Mouse (Mus musculus) v-Abl transformed pro-B cells (cell line): ENCODE measurements around the gene Psmd12.

Source experiments
- in situ Hi-C, 2 experiments: fragments of 400-800 bp; cut with MboI; formaldehyde crosslinking; loops; one replicate each; pipeline ENCODE4 v1.15.1; 2025; ENCODE audit not compliant: unreplicated experiment in 2 of 2

Psmd12 gene

GRCm38 (mm10) chr11:107479053-107479861, at the start of gene Psmd12:
Psmd12 (plus strand) TSS chr11:107479484.
- in situ Hi-C loops = loop anchor here in 1 of 2 experiments (10.0 kb wide), 1 partner anchor 374 kb away; no protein-coding TSS in a partner anchor

GRCm38 (mm10) chr11:107431197-107431965, 47.9 kb upstream of the Psmd12 start:
- in situ Hi-C loops = no loop called here

DNA sequence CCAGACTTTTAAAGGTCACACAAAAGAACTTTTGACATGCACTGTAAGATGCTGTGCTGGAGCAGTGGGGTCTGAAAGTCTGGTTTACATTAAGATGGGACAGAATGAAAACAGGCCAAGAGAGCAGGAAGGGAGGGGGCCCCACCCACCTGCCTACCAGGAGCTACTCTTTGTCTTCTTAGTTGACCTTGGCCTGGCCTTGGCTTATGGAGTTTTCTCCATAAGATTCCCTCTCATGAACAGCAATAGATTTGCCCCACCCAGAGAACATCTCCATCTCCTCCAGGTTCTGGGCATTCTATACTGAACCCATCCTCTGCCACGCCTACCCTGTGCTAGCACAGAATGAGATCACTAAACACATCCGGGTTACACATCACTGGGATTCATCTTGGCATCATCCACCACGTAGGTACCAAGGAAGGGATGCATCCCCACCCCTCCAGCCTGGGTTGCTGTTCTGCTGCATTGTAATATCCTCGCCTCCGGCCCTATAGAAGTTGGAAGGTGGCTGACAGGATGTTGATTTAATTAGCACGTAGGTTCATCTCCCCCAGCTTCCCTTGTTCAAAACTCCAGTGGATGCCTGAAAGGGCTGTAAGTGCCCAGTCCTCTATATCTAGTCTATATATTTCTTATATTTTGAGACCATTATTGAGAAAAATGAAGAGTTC, 43.4 kb upstream of the Psmd12 start:
- in situ Hi-C loops = no loop called here

GRCm38 (mm10) chr11:107437723-107438122, 41.6 kb upstream of the Psmd12 start:
- in situ Hi-C loops = no loop called here

DNA sequence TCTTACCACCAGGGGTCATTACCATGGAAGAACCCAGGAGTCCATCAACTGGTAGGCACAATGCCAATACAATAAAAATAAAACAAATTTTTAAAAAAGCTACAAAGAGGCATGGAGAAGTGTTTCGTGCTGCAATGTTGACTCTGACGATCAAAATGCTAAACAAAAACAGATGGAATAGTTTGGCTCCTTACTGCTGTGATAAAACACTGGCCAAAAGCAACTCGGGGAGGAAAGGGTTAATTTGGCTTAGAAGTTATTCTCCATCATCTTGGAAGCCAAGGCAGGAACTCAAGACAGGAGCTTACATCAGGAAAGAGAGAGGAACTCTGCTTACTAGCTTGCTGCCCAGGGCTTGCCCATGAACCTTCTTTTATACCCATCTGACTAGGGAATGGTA, 41.1 kb upstream of the Psmd12 start:
- in situ Hi-C loops = no loop called here

DNA sequence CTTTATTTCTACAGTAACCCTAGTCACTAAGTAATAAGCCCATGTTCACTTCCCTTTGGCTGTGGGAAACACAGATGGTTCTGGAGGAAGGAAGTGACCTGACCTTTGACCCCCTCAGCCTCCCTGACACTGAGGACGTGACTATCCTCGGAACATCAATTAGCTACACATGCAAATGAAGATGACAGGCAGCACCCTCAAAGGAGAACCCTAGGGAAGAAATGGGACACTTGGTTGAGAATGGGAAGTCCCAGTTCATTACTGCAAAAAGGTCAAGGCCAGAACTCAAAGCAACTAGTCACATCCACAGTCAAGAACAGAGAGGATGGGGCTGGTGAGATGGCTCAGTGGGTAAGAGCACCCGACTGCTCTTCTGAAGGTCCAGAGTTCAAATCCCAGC, 38.2 kb upstream of the Psmd12 start:
- in situ Hi-C loops = no loop called here

DNA sequence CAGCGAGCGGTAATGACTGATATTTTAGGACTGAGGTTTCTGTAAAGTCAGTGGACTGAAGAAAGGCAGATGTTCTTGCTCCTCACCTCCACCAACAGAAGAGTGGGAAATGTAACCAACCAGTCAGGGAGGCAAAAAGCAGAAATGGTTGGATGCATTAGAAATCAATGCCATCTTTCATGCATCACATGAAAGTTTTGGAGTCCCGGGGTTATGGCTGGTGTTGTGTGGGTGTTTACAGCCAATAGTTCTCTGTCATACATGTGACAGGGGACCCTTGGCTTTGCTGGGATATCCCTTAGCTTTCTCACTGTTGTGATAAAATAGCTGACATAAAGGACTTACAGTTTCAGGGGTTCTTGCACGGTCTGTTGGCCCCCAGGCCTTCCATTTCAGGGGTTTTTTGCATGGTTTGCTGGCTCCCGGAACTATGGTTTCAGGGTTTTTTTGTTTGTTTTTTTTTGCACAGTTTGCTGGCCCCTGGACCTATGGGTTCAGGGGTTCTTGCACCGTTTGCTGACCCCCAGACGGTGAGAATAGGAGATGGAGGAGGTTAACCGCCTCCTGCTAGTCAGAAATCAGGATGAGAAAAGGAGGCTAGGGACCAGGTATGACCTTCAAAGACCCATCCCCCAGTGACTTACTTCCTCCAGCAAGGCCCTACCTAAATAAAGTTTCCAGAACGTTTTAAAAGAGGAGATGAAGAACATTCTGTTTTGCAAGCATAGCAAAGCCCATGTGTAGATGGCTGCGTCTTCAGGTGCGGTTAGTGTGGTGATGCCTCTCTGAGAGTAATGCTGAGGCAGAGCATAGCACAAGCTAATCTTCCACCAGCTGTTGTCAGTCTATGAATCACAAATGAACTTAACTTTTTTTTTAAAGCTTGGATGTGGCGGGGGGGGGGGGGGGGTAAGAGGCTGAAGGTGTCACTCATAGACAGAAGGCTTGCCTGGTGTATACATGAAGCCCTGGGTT, 35.9 kb upstream of the Psmd12 start:
- in situ Hi-C loops = no loop called here

GRCm38 (mm10) chr11:107445683-107446082, 33.6 kb upstream of the Psmd12 start:
- in situ Hi-C loops = no loop called here

DNA sequence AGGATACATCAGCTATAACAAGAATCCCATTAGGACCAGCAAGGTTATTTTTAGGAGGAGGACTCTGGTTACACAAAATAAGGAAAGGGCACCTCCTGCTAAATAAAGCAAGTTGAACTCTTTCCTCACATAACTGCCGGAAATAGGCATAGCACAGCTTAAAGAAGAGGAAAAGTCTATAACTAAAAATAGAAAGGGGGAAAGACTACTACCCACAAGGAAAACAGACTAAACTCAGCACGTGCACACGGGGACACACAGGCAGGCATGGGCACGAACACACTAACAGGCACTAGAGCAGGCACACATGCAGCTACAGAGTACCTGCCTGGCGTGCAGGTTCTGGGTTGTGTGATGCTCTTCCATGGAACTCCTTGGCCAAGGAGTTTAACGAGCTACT, 32.6 kb upstream of the Psmd12 start:
- in situ Hi-C loops = no loop called here

DNA sequence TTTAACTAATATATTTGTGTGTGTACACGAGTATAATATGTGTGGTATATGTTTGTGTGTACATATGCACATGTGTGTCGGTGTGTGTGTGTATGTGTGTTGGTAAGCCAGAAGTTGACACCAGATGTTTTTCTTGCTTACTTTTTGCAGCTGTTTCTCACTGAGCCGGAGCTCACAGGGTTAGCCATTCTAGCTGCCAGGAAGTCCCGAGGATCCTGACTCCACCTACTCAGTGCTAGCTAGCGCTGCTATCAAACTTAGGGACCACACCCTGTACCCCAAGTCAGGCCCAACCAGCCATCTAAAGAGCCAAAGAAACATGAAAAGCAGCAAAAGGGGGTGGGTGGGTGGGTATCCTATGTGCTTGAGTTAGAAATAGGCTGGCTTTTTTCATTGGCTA, 31.9 kb upstream of the Psmd12 start:
- in situ Hi-C loops = no loop called here

- in situ Hi-C loops = no loop called here
Observed at GRCm38 (mm10) chr11:107447915-107448314, 31.4 kb upstream of the Psmd12 start.

GRCm38 (mm10) chr11:107449169-107449910, 29.9 kb upstream of the Psmd12 start:
- in situ Hi-C loops = no loop called here

DNA sequence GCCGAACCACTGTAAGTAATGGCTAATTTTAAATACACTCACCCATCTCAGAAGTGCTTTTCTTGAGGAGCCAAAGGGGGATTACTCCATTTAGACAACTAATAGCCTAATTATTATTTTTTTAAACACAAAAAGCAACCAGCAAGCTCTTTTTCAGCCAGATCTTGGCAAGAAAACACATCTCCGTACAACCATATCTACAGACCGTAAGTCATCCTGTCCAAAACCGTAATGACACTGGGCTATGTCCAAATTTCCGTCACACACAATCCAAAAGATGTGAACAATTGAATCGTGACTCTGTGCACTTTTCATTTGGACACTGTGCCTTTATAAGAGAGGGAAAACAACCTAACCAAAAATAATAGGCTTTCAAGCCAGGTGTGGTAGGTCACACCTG, 29.2 kb upstream of the Psmd12 start:
- in situ Hi-C loops = no loop called here

DNA sequence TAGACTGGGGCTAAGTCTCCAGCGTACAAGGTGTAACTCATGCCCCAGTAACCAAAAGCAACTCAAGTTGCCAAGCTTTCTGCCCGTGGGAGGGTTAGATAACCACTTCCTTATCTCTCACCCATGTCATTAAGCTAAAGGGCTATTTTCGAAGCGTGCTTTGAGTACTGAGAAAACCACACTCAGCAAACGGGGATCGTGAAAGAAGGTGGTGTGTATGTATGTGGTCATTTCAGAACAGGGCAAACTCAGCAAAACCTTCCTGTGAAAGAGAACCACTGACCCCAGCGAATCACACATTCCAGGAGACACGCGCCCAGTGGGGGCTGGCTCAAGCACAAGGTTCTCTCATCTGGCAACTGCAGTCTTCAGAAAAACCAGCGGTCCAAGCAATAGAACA, 28.2 kb upstream of the Psmd12 start:
- in situ Hi-C loops = no loop called here

GRCm38 (mm10) chr11:107452053-107452452, 27.2 kb upstream of the Psmd12 start:
- in situ Hi-C loops = no loop called here

GRCm38 (mm10) chr11:107454546-107455462, 24.5 kb upstream of the Psmd12 start:
- in situ Hi-C loops = no loop called here

- in situ Hi-C loops = no loop called here
Observed at GRCm38 (mm10) chr11:107457282-107457681, 22.0 kb upstream of the Psmd12 start.

DNA sequence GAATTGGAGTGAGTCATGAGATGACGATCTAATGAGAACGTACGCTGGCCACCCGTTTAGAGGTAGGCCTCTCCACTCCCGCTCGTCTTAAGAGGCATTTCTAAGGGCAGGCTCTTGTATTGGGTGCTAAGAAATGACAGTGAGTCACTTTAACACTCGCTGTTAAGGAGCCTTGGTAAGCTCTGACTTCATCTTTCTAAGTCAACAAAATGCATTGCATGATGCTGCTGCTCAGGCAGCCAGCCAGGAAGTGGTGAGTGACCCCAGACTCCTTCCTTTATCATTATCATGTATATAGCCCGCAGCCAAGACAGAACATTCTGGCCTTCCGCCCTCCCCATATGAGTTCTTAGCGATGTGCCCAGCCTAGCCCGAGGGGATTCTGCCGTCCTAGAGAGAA, 21.0 kb upstream of the Psmd12 start:
- in situ Hi-C loops = no loop called here
